11 mouse cellular contexts compared by ENCODE assay signal in the genomic region with DNA sequence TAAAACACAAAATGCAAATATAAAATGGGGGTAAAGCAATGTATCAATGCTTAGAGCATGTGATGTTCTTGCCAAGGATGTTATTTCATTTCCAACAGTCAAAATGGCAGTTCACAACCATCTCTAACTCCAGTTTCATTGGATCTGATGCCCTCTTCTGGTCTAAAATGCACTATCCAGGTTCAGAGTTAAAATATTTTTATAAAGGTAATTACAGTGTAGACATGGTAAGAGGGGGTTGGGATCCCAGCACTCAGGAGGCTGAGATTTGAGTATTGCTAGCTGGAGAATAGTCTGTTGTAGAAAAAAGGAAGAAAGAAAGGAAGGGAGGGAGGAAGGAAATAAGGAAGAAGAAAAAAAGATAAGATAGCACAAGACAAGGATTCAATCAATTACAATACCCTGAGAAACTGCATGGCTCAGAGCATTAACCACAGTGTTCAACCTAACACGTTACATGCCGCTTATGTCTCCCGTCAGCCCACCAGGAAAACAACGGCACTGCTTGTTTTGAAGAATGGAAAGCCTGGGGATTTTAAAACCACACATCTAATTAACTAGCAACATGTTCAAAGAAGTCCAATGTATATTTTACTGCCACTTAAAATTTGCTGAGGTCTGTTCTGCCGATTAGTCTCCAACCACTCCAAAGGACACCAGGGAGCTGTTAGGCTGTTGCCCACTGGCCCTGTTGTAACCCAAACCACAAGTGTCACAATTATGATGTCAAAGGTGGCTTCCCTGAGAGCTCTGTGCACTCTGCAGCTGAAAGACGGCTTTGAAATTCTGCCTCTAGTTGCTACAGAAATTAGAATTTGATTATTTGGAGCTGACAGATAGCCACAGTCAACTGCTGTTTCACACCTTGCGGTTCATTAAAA.
DNase-seq lines count a peak whose midpoint lies in the region; ATAC-seq and TF ChIP-seq lines count a peak whose summit lies in the region.
"Had no signal": no experiment of that assay in that cellular context is flagged by ENCODE, and none has a peak within 500 bp of the region (broad histone marks: within the 10 kb centered on the region; RNA-seq: fewer than 3 reads in every experiment).

No protein-coding gene starts in this region.

- no peak overlapping the region for H3K4me3 ChIP-seq in hindbrain, embryonic 15.5 days
- no peak overlapping the region for H3K4me3 ChIP-seq in stomach, postnatal 0 days (ENCODE audit: low read depth, low read length)
- H3K4me3 ChIP-seq in heart, adult 2 months, result no peak overlapping the region
- H3K4me3 ChIP-seq: liver, embryonic 13.5 days had no signal

- no peaks in the 10 kb centered on the region for H3K9me3 ChIP-seq in hindbrain, embryonic 15.5 days
- H3K9me3 ChIP-seq in stomach, postnatal 0 days (ENCODE audit: control insufficient read depth, low read length), result no peaks in the 10 kb centered on the region
- H3K9me3 ChIP-seq: liver, embryonic 13.5 days had no signal

- no peak overlapping the region for H3K27ac ChIP-seq in hindbrain, embryonic 15.5 days (replicated peaks)
- H3K27ac ChIP-seq in stomach, postnatal 0 days (replicated peaks), result no peak overlapping the region
- no peak overlapping the region for H3K27ac ChIP-seq in heart, adult 2 months
- H3K27ac ChIP-seq: liver, embryonic 13.5 days had no signal

- TF ChIP-seq EP300 in stomach, postnatal 0 days (optimal IDR thresholded peaks at IDR 0.05), result no peak
- TF ChIP-seq EP300 in heart, adult 2 months (IDR thresholded peaks at IDR 0.05; ENCODE audit: insufficient read depth, low read depth, low read length), result no peak

- no peaks in the 10 kb centered on the region for H3K27me3 ChIP-seq in hindbrain, embryonic 15.5 days
- H3K27me3 ChIP-seq in stomach, postnatal 0 days (ENCODE audit: control insufficient read depth, insufficient read depth, low read length), result no peaks in the 10 kb centered on the region
- no peaks in the 10 kb centered on the region for H3K27me3 ChIP-seq in heart, adult 2 months (ENCODE audit: control insufficient read depth, insufficient read depth, low read length)
- H3K27me3 ChIP-seq: liver, embryonic 13.5 days had no signal

- H3K9ac ChIP-seq in hindbrain, embryonic 15.5 days, result no peak overlapping the region
- no peak overlapping the region for H3K9ac ChIP-seq in stomach, postnatal 0 days (ENCODE audit: low read length)
- no peak overlapping the region for H3K9ac ChIP-seq in heart, adult 2 months (ENCODE audit: low read depth, low read length)
- H3K9ac ChIP-seq: liver, embryonic 13.5 days had no signal

- no peaks in the 10 kb centered on the region for H3K36me3 ChIP-seq in hindbrain, embryonic 15.5 days
- H3K36me3 ChIP-seq in stomach, postnatal 0 days (ENCODE audit: control insufficient read depth, insufficient read depth, low read length), result no peaks in the 10 kb centered on the region
- no peaks in the 10 kb centered on the region for H3K36me3 ChIP-seq in heart, adult 2 months (ENCODE audit: control insufficient read depth, insufficient read depth, low read length)
- H3K36me3 ChIP-seq: liver, embryonic 13.5 days had no signal

- DNase-seq in adrenal gland, postnatal 14 days, result peak; percentile 13
- no peak for DNase-seq in adrenal gland, postnatal 25 days
- peak; percentile 20 for DNase-seq in lung, postnatal 36 days
- no peak for DNase-seq in lung, postnatal 25 days (ENCODE audit: low spot score)
- DNase-seq in stomach, postnatal 0 days (ENCODE audit: low spot score), result no peak
- no peak for DNase-seq in heart, adult 2 months
- no peak for DNase-seq in left cerebral cortex, postnatal 25 days (ENCODE audit: low spot score in 2 of 2)
- DNase-seq: heart, adult 11 months; liver, embryonic 13.5 days had no signal

- no peak overlapping the region for H3K4me2 ChIP-seq in hindbrain, embryonic 15.5 days
- H3K4me2 ChIP-seq in stomach, postnatal 0 days (replicated peaks; ENCODE audit: low read depth), result no peak overlapping the region
- H3K4me2 ChIP-seq: liver, embryonic 13.5 days had no signal

- WGBS in hindbrain, embryonic 15.5 days, result 52% methylated on average over 7 of the region's 7 CpGs
- WGBS in stomach, postnatal 0 days, result 70% methylated on average over 7 of the region's 7 CpGs
- WGBS in heart, adult 2 months, result 83% methylated on average over 7 of the region's 7 CpGs

- 0 out of 2 replicates have a peak, but pooled peaks have one; percentile 63 for ATAC-seq in hindbrain, embryonic 15.5 days (ENCODE audit: low FRiP score, low read depth)
- no peak for ATAC-seq in stomach, postnatal 0 days (ENCODE audit: low FRiP score, low TSS enrichment)
- ATAC-seq: inflammation-experienced regulatory T-cells, adult 6 months had no signal

- no peaks in the 10 kb centered on the region; the same call in 1 of the 2 replicates for H3K4me1 ChIP-seq in hindbrain, embryonic 15.5 days (replicated peaks)
- no peaks in the 10 kb centered on the region for H3K4me1 ChIP-seq in stomach, postnatal 0 days (replicated peaks; ENCODE audit: control insufficient read depth, insufficient read depth)
- no peaks in the 10 kb centered on the region for H3K4me1 ChIP-seq in heart, adult 2 months (ENCODE audit: control insufficient read depth, insufficient read depth, low read length)
- H3K4me1 ChIP-seq: liver, embryonic 13.5 days had no signal

- TF ChIP-seq CTCF in stomach, postnatal 0 days (IDR thresholded peaks at IDR 0.05; ENCODE audit: low read depth), result peak; percentile 8; the same call in 1 of the 2 replicates
- TF ChIP-seq CTCF in heart, adult 2 months (IDR thresholded peaks at IDR 0.05), result no peak

- TF ChIP-seq POLR2A in heart, adult 2 months (IDR thresholded peaks at IDR 0.05; ENCODE audit: insufficient read depth, low read depth, low read length), result no peak

- no peaks in the 10 kb centered on the region for H3K79me2 ChIP-seq in heart, adult 2 months (replicated peaks; ENCODE audit: control insufficient read depth, insufficient read depth, low read length)

- intact Hi-C loops in heart, adult 2 months (cut with DNase I), result no loop called here
- intact Hi-C loops in left cerebral cortex, postnatal 25 days (cut with DNase I), result loop anchor here (5.0 kb wide), 1 partner anchor 433 kb away; no protein-coding TSS in a partner anchor

Comparison
In these comparisons a context has a peak if more than half of its experiments do, and no peak if none do; other contexts are left out.
1. DNase-seq: peak in adrenal gland, postnatal 14 days (single experiment) and lung, postnatal 36 days (single experiment); none in adrenal gland, postnatal 25 days (single experiment), lung, postnatal 25 days (single experiment), stomach, postnatal 0 days (single experiment), heart, adult 2 months (0 of 2) and left cerebral cortex, postnatal 25 days (0 of 2).